Mouse (Mus musculus): ENCODE results near the gene Prickle3.

GRCm38 (mm10) chrX:7658785-7659589 is 1.9 kb downstream of the Prickle3 start:
- TF ChIP-seq CTCF (conservative IDR thresholded peaks at IDR 0.05; ENCODE audit: low read length) (no peak), POU5F1 (IDR thresholded peaks at IDR 0.05; ENCODE audit: borderline replicate concordance, low read length) (no peak), NANOG (IDR thresholded peaks at IDR 0.05; ENCODE audit: borderline replicate concordance, low read length) (no peak)

Data from E14TG2a.4 (cell line).